Mouse (Mus musculus): ENCODE measurements around the gene Gm20388.

- TF ChIP-seq CTCF (IDR thresholded peaks at IDR 0.05; ENCODE audit: low read depth): no peak
- no peak for TF ChIP-seq EP300 (IDR thresholded peaks at IDR 0.05; ENCODE audit: low read depth)
These were observed 83.5 kb downstream of the Gm20388 start for GRCm38 (mm10) chr8:119994114-119994513.

Measured in liver, embryonic 14.5 days (tissue).